Mouse (Mus musculus) forebrain, embryonic 11.5 days (tissue): ENCODE measurements at regions not wholly inside any gene's neighbourhood (a gene's known extent, or its start where the extent isn't known, plus 50 kb on each side); places are given as distances from the start of the nearest gene placed in this dataset.

Source experiments
- ATAC-seq: fragments of 200-750 bp; cut with Nextera tagmentation; replicated peaks from 2 replicates; pipeline ENCODE4 v1.8.0; 2017; ENCODE audit warnings: moderate TSS enrichment; ENCODE audit not compliant: low FRiP score
- DNase-seq: peaks from one replicate; pipeline ENCODE4 v3.0.0-alpha.2; 2017; ENCODE audit warnings: low spot score
- H3K27ac ChIP-seq: fragments of 300-500 bp; sonication (generic); 2 replicates; pipeline ENCODE4 v1.5.1; 2014; ENCODE audit warnings: low read depth, low read length
- H3K27me3 ChIP-seq: fragments of 300-500 bp; sonication (generic); 2 replicates; pipeline ENCODE4 v1.6.1; 2014; ENCODE audit warnings: mild to moderate bottlenecking, low read length, mixed read lengths; ENCODE audit not compliant: control insufficient read depth, insufficient read depth
- H3K36me3 ChIP-seq: fragments of 300-500 bp; sonication (generic); 2 replicates; pipeline ENCODE4 v1.6.1; 2014; ENCODE audit warnings: mild to moderate bottlenecking, low read length, moderate library complexity, mixed read lengths; ENCODE audit not compliant: control insufficient read depth, insufficient read depth
- H3K4me1 ChIP-seq: fragments of 300-500 bp; sonication (generic); replicated peaks from 2 replicates; pipeline ENCODE4 v1.6.1; 2014; ENCODE audit warnings: low read length, mixed read lengths; ENCODE audit not compliant: control insufficient read depth, insufficient read depth
- H3K4me2 ChIP-seq: fragments of 300-500 bp; sonication (generic); 2 replicates; pipeline ENCODE4 v1.6.1; 2014; ENCODE audit warnings: low read depth, mild to moderate bottlenecking, low read length, moderate library complexity, mixed read lengths; ENCODE audit not compliant: severe bottlenecking
- H3K4me3 ChIP-seq: fragments of 300-500 bp; sonication (generic); 2 replicates; pipeline ENCODE4 v1.5.1; 2014; ENCODE audit warnings: low read depth, low read length
- H3K9ac ChIP-seq: fragments of 300-500 bp; sonication (generic); 2 replicates; pipeline ENCODE4 v1.6.1; 2014; ENCODE audit warnings: low read length
- H3K9me3 ChIP-seq: fragments of 300-500 bp; sonication (generic); 2 replicates; pipeline ENCODE4 v1.6.1; 2016; ENCODE audit warnings: low read length, mixed read lengths; ENCODE audit not compliant: control insufficient read depth
- WGBS: fragments of 180-500 bp; shearing (Covaris S2); extraction: QIAGEN DNeasy Blood & Tissue Kit; methylation state at CpG from one replicate; pipeline ENCODE4 v1.1.7; 2014; 5-methylcytosine and 5-hydroxymethylcytosine counted together

- DNase-seq (no peak), ATAC-seq (no peak)
- no peaks in the 10 kb centered on the region for H3K36me3 ChIP-seq
- H3K4me3 ChIP-seq = no peak overlapping the region
- H3K9me3 ChIP-seq = no peaks in the 10 kb centered on the region
- 86% methylated on average over 3 of the region's 3 CpGs for whole genome bisulfite sequencing
- no peaks in the 10 kb centered on the region for H3K4me1 ChIP-seq
- H3K27me3 ChIP-seq = no peaks in the 10 kb centered on the region
- no peak overlapping the region for H3K27ac ChIP-seq
- no peak overlapping the region for H3K9ac ChIP-seq
- no peak overlapping the region for H3K4me2 ChIP-seq
Measured at GRCm38 (mm10) chr5:85285856-85286255, 779.5 kb downstream of the Cenpc1 start.

GRCm38 (mm10) chr5:85248453-85248852 lies 816.9 kb downstream of the Cenpc1 start:
- Histone ChIP-seq H3K9ac (no peak overlapping the region), H3K36me3 (no peaks in the 10 kb centered on the region), H3K9me3 (no peaks in the 10 kb centered on the region), H3K4me3 (no peak overlapping the region), H3K4me2 (no peak overlapping the region), H3K27ac (no peak overlapping the region), H3K4me1 (no peaks in the 10 kb centered on the region), H3K27me3 (no peaks in the 10 kb centered on the region)
- ATAC-seq (no peak), DNase-seq (no peak)
- 73% methylated on average over 4 of the region's 4 CpGs for WGBS

- no peak overlapping the region for H3K27ac ChIP-seq
- no peak for DNase-seq
Measured at GRCm38 (mm10) chr5:85240380-85240779, 823.2 kb upstream of the Epha5 start.

GRCm38 (mm10) chr5:85239509-85240031 lies 822.4 kb upstream of the Epha5 start:
- DNase-seq (peak; percentile 64), ATAC-seq (peak; percentile 95)
- H3K9ac ChIP-seq = no peak overlapping the region
- no peaks in the 10 kb centered on the region for H3K27me3 ChIP-seq
- H3K36me3 ChIP-seq = no peaks in the 10 kb centered on the region
- H3K9me3 ChIP-seq = no peaks in the 10 kb centered on the region
- peak overlapping the region; percentile 41 for H3K27ac ChIP-seq
- 35% methylated on average over 3 of the region's 3 CpGs for WGBS
- no peak overlapping the region for H3K4me3 ChIP-seq
- no peak overlapping the region for H3K4me2 ChIP-seq
- H3K4me1 ChIP-seq = no peaks in the 10 kb centered on the region

More at GRCm38 (mm10) chr5:85240380-85240779, 823.2 kb upstream of the Epha5 start:
- no peak overlapping the region for H3K4me2 ChIP-seq
- no peak overlapping the region for H3K4me3 ChIP-seq
- H3K27me3 ChIP-seq = no peaks in the 10 kb centered on the region
- no peak overlapping the region for H3K9ac ChIP-seq
- peak; percentile 54 for ATAC-seq
- no peaks in the 10 kb centered on the region for H3K36me3 ChIP-seq
- H3K9me3 ChIP-seq = no peaks in the 10 kb centered on the region
- H3K4me1 ChIP-seq = no peaks in the 10 kb centered on the region
